Mouse (Mus musculus): ENCODE measurements around the gene Zfp91. TPM values are rescaled to one million over a fixed set of nuclear protein-coding genes. Genes with fewer than 3 reads are reported as not detected.

The Zfp91 gene
- total RNA-seq (2023), result 53.4 and 64.8 TPM in 2 replicates

GRCm38 (mm10) chr19:12795511-12796327 is at the start of gene Zfp91, which contains the start of gene Lpxn:
TSS of gene Zfp91 (minus strand) at chr19:12796126.
TSS of gene Lpxn (plus strand) at chr19:12796193.

GRCm38 (mm10) chr19:12765308-12765707 is 30.6 kb downstream of the Zfp91 start, which contains the start of gene Cntf:
TSS of gene Cntf (minus strand) at chr19:12765632.

Other genes with a start within 250 kb of the Zfp91 start
- not detected in 2 replicates for gene Gm4952, start 196.2 kb downstream of the Zfp91 start, total RNA-seq (2023)
- gene Glyat, start 162.8 kb downstream of the Zfp91 start, total RNA-seq (2023), result not detected in 2 replicates
- not detected in 2 replicates for gene Olfr1442, start 125.7 kb downstream of the Zfp91 start, total RNA-seq (2023)
- not detected in 2 replicates for gene Olfr1443, start 118.0 kb downstream of the Zfp91 start, total RNA-seq (2023)
- not detected in 2 replicates for gene Keg1, start 100.3 kb downstream of the Zfp91 start, total RNA-seq (2023)
- gene Cntf, start 30.5 kb downstream of the Zfp91 start, total RNA-seq (2023), result 1.9 and 2.5 TPM in 2 replicates
- gene Lpxn, start 67 bp upstream of the Zfp91 start, total RNA-seq (2023), result 10.0 and 10.1 TPM in 2 replicates
- 0.66 TPM in 1 of 2 replicates, not detected in the other for gene Gm5244, start 50.6 kb upstream of the Zfp91 start, total RNA-seq (2023)
- gene Olfr1444, start 61.2 kb upstream of the Zfp91 start, total RNA-seq (2023), result not detected in 2 replicates
- gene Olfr1445, start 87.7 kb upstream of the Zfp91 start, total RNA-seq (2023), result not detected in 2 replicates
- not detected in 2 replicates for gene Olfr1446, start 97.4 kb upstream of the Zfp91 start, total RNA-seq (2023)
- not detected in 2 replicates for gene Olfr1447, start 107.6 kb upstream of the Zfp91 start, total RNA-seq (2023)
- not detected in 2 replicates for gene Olfr1448, start 128.3 kb upstream of the Zfp91 start, total RNA-seq (2023)
- not detected in 2 replicates for gene Olfr1449, start 134.7 kb upstream of the Zfp91 start, total RNA-seq (2023)
- gene Olfr1450, start 154.1 kb upstream of the Zfp91 start, total RNA-seq (2023), result not detected in 2 replicates
- gene Olfr1451, start 198.9 kb upstream of the Zfp91 start, total RNA-seq (2023), result not detected in 2 replicates
- not detected in 2 replicates for gene Olfr1453, start 232.2 kb upstream of the Zfp91 start, total RNA-seq (2023)